Mouse (Mus musculus): Measurements from ENCODE around the gene Sema3a.

- TF ChIP-seq POLR2A (IDR thresholded peaks at IDR 0.05; ENCODE audit: borderline replicate concordance, extremely low read depth, low read depth, low read length) (no peak), CTCF (IDR thresholded peaks at IDR 0.05; ENCODE audit: insufficient read depth, low read length) (no peak)
These were observed 32.8 kb downstream of the Sema3a start for GRCm38 (mm10) chr5:13157761-13158612.

Data from lung, adult 2 months (tissue).